Mouse (Mus musculus) heart, embryonic 12.5 days (tissue): Measurements from ENCODE around the gene Tmem108. TPM values are rescaled to one million over a fixed set of nuclear protein-coding genes. Genes with fewer than 3 reads are reported as not detected.

Source experiments
- ATAC-seq: fragments of 200-750 bp; cut with Nextera tagmentation; 2 replicates; pipeline ENCODE4 v1.8.0; 2017; ENCODE audit warnings: moderate TSS enrichment, moderate library complexity; ENCODE audit not compliant: insufficient number of reproducible peaks, low FRiP score
- H3K27ac ChIP-seq: fragments of 300-500 bp; sonication (generic); 2 replicates; pipeline ENCODE4 v1.5.1; 2016; ENCODE audit warnings: mild to moderate bottlenecking, moderate library complexity; ENCODE audit not compliant: poor library complexity, severe bottlenecking
- H3K27me3 ChIP-seq: fragments of 300-500 bp; sonication (generic); replicated peaks from 2 replicates; pipeline ENCODE4 v1.6.1; 2016; ENCODE audit warnings: mild to moderate bottlenecking, moderate library complexity
- H3K36me3 ChIP-seq: fragments of 300-500 bp; sonication (generic); 2 replicates; pipeline ENCODE4 v1.6.1; 2016; ENCODE audit warnings: mild to moderate bottlenecking, moderate library complexity
- H3K4me1 ChIP-seq: fragments of 300-500 bp; sonication (generic); replicated peaks from 2 replicates; pipeline ENCODE4 v1.6.1; 2016; ENCODE audit warnings: mild to moderate bottlenecking
- H3K4me2 ChIP-seq: fragments of 300-500 bp; sonication (generic); 2 replicates; pipeline ENCODE4 v1.6.1; 2016; ENCODE audit warnings: mild to moderate bottlenecking, moderate library complexity
- H3K4me3 ChIP-seq: fragments of 300-500 bp; sonication (generic); 2 replicates; pipeline ENCODE4 v1.5.1; 2016; ENCODE audit warnings: mild to moderate bottlenecking
- H3K9ac ChIP-seq: fragments of 300-500 bp; sonication (generic); 2 replicates; pipeline ENCODE4 v1.6.1; 2016; ENCODE audit warnings: mild to moderate bottlenecking, moderate library complexity
- H3K9me3 ChIP-seq: fragments of 300-500 bp; sonication (generic); replicated peaks from 2 replicates; pipeline ENCODE4 v1.6.1; 2016; ENCODE audit warnings: mild to moderate bottlenecking, moderate library complexity
- WGBS: fragments of 180-500 bp; shearing (Covaris S2); methylation state at CpG from one replicate; pipeline ENCODE4 v1.1.7; 2016; 5-methylcytosine and 5-hydroxymethylcytosine counted together
- polyA plus RNA-seq: library from polyadenylated mRNA; unstranded; fragments of >200 nt; fragmentation: Nextera tagmentation; extraction: Ambion mirVana; gene quantifications from 2 replicates; pipeline ENCODE4 v1.2.1, GENCODE M21; 2016

Tmem108 gene
- polyA plus RNA-seq, 1 experiment from 2014 or later: 97.5 TPM

GRCm38 (mm10) chr9:103475414-103475813 is 286.2 kb downstream of the Tmem108 start:
- no peaks in the 10 kb centered on the region for H3K36me3 ChIP-seq
- WGBS: 57% methylated on average over 6 of the region's 6 CpGs
- no peak overlapping the region for H3K27ac ChIP-seq
- H3K9me3 ChIP-seq: no peaks in the 10 kb centered on the region
- H3K27me3 ChIP-seq: no peaks in the 10 kb centered on the region
- no peak overlapping the region for H3K4me3 ChIP-seq
- no peak overlapping the region for H3K4me2 ChIP-seq
- no peak for ATAC-seq
- peaks cover 42% of the 10 kb centered on the region for H3K4me1 ChIP-seq
- no peak overlapping the region for H3K9ac ChIP-seq

GRCm38 (mm10) chr9:103473915-103474688 is 287.5 kb downstream of the Tmem108 start:
- Histone ChIP-seq H3K9ac (peak overlapping the region; percentile 17; the same call in 1 of the 2 replicates), H3K27me3 (no peaks in the 10 kb centered on the region), H3K36me3 (no peaks in the 10 kb centered on the region), H3K4me1 (peaks cover 29% of the 10 kb centered on the region; the same call in 1 of the 2 replicates), H3K9me3 (no peaks in the 10 kb centered on the region), H3K4me2 (0 out of 2 replicates have a peak overlapping the region, but pooled peaks have one; percentile 14), H3K4me3 (no peak overlapping the region), H3K27ac (no peak overlapping the region)
- 47% methylated on average over 13 of the region's 13 CpGs for WGBS
- ATAC-seq: no peak; the same call in 1 of the 2 replicates

GRCm38 (mm10) chr9:103471784-103472183 is 289.9 kb downstream of the Tmem108 start:
- no peak for ATAC-seq
- 41% methylated on average over 11 of the region's 11 CpGs for WGBS
- no peaks in the 10 kb centered on the region for H3K27me3 ChIP-seq
- no peaks in the 10 kb centered on the region for H3K9me3 ChIP-seq
- no peak overlapping the region for H3K9ac ChIP-seq
- H3K4me2 ChIP-seq: no peak overlapping the region
- no peak overlapping the region for H3K27ac ChIP-seq
- peaks cover 23% of the 10 kb centered on the region; the same call in 1 of the 2 replicates for H3K4me1 ChIP-seq
- H3K4me3 ChIP-seq: no peak overlapping the region
- H3K36me3 ChIP-seq: no peaks in the 10 kb centered on the region

- no peak overlapping the region for H3K4me3 ChIP-seq
- no peak overlapping the region for H3K27ac ChIP-seq
- no peaks in the 10 kb centered on the region for H3K27me3 ChIP-seq
- no peaks in the 10 kb centered on the region for H3K9me3 ChIP-seq
- H3K36me3 ChIP-seq: no peaks in the 10 kb centered on the region
- no peak for ATAC-seq
- no peak overlapping the region for H3K9ac ChIP-seq
- peaks cover 10% of the 10 kb centered on the region; the same call in 1 of the 2 replicates for H3K4me1 ChIP-seq
- 59% methylated on average over 5 of the region's 5 CpGs for WGBS
- no peak overlapping the region for H3K4me2 ChIP-seq
Measured at GRCm38 (mm10) chr9:103469516-103469915, 292.1 kb downstream of the Tmem108 start.

- no peak overlapping the region for H3K9ac ChIP-seq
- no peak for ATAC-seq
- H3K27me3 ChIP-seq: no peaks in the 10 kb centered on the region
- no peak overlapping the region for H3K4me2 ChIP-seq
- WGBS: 74% methylated on average over 7 of the region's 7 CpGs
- H3K4me3 ChIP-seq: no peak overlapping the region
- no peak overlapping the region for H3K27ac ChIP-seq
- no peaks in the 10 kb centered on the region for H3K36me3 ChIP-seq
- H3K9me3 ChIP-seq: no peaks in the 10 kb centered on the region
- peaks cover 3% of the 10 kb centered on the region; the same call in 1 of the 2 replicates for H3K4me1 ChIP-seq
Measured at GRCm38 (mm10) chr9:103468911-103469310, 292.7 kb downstream of the Tmem108 start.

- ATAC-seq: no peak
- H3K36me3 ChIP-seq: no peaks in the 10 kb centered on the region
- no peak overlapping the region for H3K9ac ChIP-seq
- no peak overlapping the region for H3K4me3 ChIP-seq
- H3K27me3 ChIP-seq: no peaks in the 10 kb centered on the region
- no peaks in the 10 kb centered on the region for H3K4me1 ChIP-seq
- no peak overlapping the region for H3K27ac ChIP-seq
- no peak overlapping the region for H3K4me2 ChIP-seq
- 74% methylated on average over 13 of the region's 13 CpGs for WGBS
- H3K9me3 ChIP-seq: no peaks in the 10 kb centered on the region
Measured at GRCm38 (mm10) chr9:103465711-103466220, 295.9 kb downstream of the Tmem108 start.

- Histone ChIP-seq H3K9me3 (no peaks in the 10 kb centered on the region), H3K4me2 (no peak overlapping the region), H3K4me1 (no peaks in the 10 kb centered on the region), H3K4me3 (no peak overlapping the region), H3K27ac (no peak overlapping the region), H3K36me3 (no peaks in the 10 kb centered on the region), H3K9ac (no peak overlapping the region), H3K27me3 (no peaks in the 10 kb centered on the region)
- WGBS: 58% methylated on average over 1 of the region's 1 CpGs
- no peak for ATAC-seq
Measured at GRCm38 (mm10) chr9:103465293-103465692, 296.3 kb downstream of the Tmem108 start.

- Histone ChIP-seq H3K9ac (no peak overlapping the region), H3K27ac (no peak overlapping the region), H3K4me3 (no peak overlapping the region), H3K36me3 (no peaks in the 10 kb centered on the region), H3K9me3 (no peaks in the 10 kb centered on the region), H3K27me3 (no peaks in the 10 kb centered on the region), H3K4me2 (no peak overlapping the region), H3K4me1 (no peaks in the 10 kb centered on the region; the same call in 1 of the 2 replicates)
- no peak for ATAC-seq
- 75% methylated on average over 6 of the region's 6 CpGs for WGBS
Measured at GRCm38 (mm10) chr9:103463833-103464232, 297.8 kb downstream of the Tmem108 start.

- Histone ChIP-seq H3K27ac (no peak overlapping the region), H3K4me2 (no peak overlapping the region), H3K27me3 (no peaks in the 10 kb centered on the region), H3K4me1 (no peaks in the 10 kb centered on the region; the same call in 1 of the 2 replicates), H3K36me3 (no peaks in the 10 kb centered on the region), H3K9ac (no peak overlapping the region), H3K4me3 (no peak overlapping the region), H3K9me3 (no peaks in the 10 kb centered on the region)
- ATAC-seq: no peak
- WGBS: 56% methylated on average over 2 of the region's 2 CpGs
Measured at GRCm38 (mm10) chr9:103459839-103460238, 301.8 kb downstream of the Tmem108 start.

GRCm38 (mm10) chr9:103459307-103459706 is 302.3 kb downstream of the Tmem108 start:
- Histone ChIP-seq H3K9me3 (no peaks in the 10 kb centered on the region), H3K9ac (no peak overlapping the region), H3K27me3 (no peaks in the 10 kb centered on the region), H3K4me3 (no peak overlapping the region), H3K4me1 (no peaks in the 10 kb centered on the region; the same call in 1 of the 2 replicates), H3K36me3 (no peaks in the 10 kb centered on the region), H3K27ac (no peak overlapping the region), H3K4me2 (no peak overlapping the region)
- 89% methylated on average over 1 of the region's 1 CpGs for WGBS
- no peak for ATAC-seq

- H3K27me3 ChIP-seq: no peaks in the 10 kb centered on the region
- no peak overlapping the region for H3K4me3 ChIP-seq
- peaks cover 3% of the 10 kb centered on the region; the same call in 1 of the 2 replicates for H3K9me3 ChIP-seq
- no peak overlapping the region for H3K27ac ChIP-seq
- no peaks in the 10 kb centered on the region for H3K36me3 ChIP-seq
- no peak overlapping the region for H3K4me2 ChIP-seq
- 61% methylated on average over 6 of the region's 6 CpGs for WGBS
- ATAC-seq: no peak
- H3K9ac ChIP-seq: no peak overlapping the region
- H3K4me1 ChIP-seq: no peaks in the 10 kb centered on the region
Measured at GRCm38 (mm10) chr9:103449651-103450050, 312.0 kb downstream of the Tmem108 start.
